Mouse (Mus musculus) frontal cortex, postnatal 10 days (tissue): Measurements from ENCODE around the gene A330070K13Rik.

Experiments used
- DNase-seq, 2 experiments: peaks; one replicate each; pipeline ENCODE4 v3.0.0; 2022; ENCODE audit warnings: low spot score in 2 of 2, mixed read lengths in 1 of 2

The A330070K13Rik gene

DNA sequence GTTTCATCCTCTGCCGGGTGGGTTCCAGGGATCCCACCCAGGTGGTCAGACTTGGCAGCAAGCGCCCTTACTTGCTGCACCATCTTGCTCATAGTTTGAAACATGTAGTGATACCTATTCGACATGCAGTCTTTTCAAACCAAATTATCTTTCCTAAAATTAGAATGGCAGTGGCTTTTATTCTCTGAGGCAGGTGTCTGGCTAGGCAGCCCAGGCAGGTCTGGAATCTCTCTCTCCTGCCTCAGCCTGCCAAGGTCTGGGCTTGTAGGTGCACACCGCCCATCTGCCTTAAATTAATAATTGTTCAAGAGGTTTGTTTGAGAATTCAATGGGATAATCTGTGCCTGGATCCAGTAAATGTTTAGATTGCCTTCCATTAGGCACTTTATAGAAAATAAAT lies 53.6 kb downstream of the A330070K13Rik start:
- DNase-seq, result no peak

DNA sequence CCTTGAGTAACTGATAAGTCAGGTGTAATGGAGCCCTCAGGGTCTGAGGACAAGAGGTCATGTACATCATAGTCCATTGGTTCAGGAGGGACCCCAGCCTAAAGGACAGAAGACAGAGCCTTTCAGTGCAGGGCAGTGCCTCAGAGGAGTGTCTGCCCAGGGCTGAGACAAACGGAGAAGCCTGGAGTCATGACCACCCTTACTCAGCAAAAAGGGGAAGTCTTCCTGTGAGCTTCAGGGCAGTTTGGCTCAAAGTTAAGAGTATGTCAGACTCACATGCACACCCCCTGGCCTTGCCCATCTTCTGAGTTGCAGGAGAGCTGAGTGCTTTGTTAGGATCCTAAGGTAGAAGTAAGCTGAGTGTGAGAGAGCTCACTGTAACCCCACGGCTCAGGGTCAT lies 54.5 kb downstream of the A330070K13Rik start:
- DNase-seq, result no peak
